Mouse (Mus musculus) MEL (cell line): Measurements from ENCODE around the gene Ttc41. TPM values are rescaled to one million over a fixed set of nuclear protein-coding genes. Genes with fewer than 3 reads are reported as not detected.
A peak's percentile ranks its signal among the peaks of the same experiment; 100 is the strongest.

Experiments
- DNase-seq: peaks from one replicate; pipeline ENCODE4 v3.0.0; 2011; ENCODE audit warnings: low read depth, low spot score
- H3K27ac ChIP-seq: 2 replicates; pipeline ENCODE4 v1.5.1; 2012; ENCODE audit warnings: low read depth, mild to moderate bottlenecking, control low read depth, low read length, moderate library complexity; ENCODE audit not compliant: control insufficient read depth
- H3K27me3 ChIP-seq, 2 experiments: fragments of 150-350 bp in 1 of 2; sonication (generic) in 1 of 2; 2 replicates each; pipeline ENCODE4 v1.6.1; 2012; ENCODE audit warnings: low read length in 2 of 2, mild to moderate bottlenecking in 2 of 2, improper control_type of control experiment in 1 of 2, moderate library complexity in 1 of 2; ENCODE audit not compliant: insufficient read depth in 2 of 2, control insufficient read depth in 1 of 2
- H3K36me3 ChIP-seq, 2 experiments: 2 replicates each; pipeline ENCODE4 v1.6.1; 2012 to 2014; ENCODE audit warnings: low read length in 2 of 2, improper control_type of control experiment in 1 of 2, inconsistent platforms in 1 of 2, mild to moderate bottlenecking in 1 of 2; ENCODE audit not compliant: insufficient read depth in 2 of 2, control insufficient read depth in 1 of 2
- H3K4me1 ChIP-seq, 2 experiments: fragments of 150-350 bp in 1 of 2; sonication (generic) in 1 of 2; 2 replicates each; pipeline ENCODE4 v1.6.1; 2012; ENCODE audit warnings: low read length in 2 of 2, improper control_type of control experiment in 1 of 2, mild to moderate bottlenecking in 1 of 2; ENCODE audit not compliant: insufficient read depth in 2 of 2, control insufficient read depth in 1 of 2
- H3K4me3 ChIP-seq, 2 experiments: fragments of 150-350 bp in 1 of 2; sonication (generic) in 1 of 2; 2 replicates each; pipeline ENCODE4 v1.5.1; 2012; ENCODE audit warnings: low read depth in 2 of 2, low read length in 2 of 2, mild to moderate bottlenecking in 2 of 2, moderate library complexity in 2 of 2, control low read depth in 1 of 2, improper control_type of control experiment in 1 of 2; ENCODE audit not compliant: control insufficient read depth in 1 of 2, insufficient read depth in 1 of 2
- H3K79me2 ChIP-seq: 2 replicates; pipeline ENCODE4 v1.6.1; 2012; ENCODE audit warnings: mild to moderate bottlenecking, low read length, moderate library complexity; ENCODE audit not compliant: control insufficient read depth, poor library complexity, insufficient read depth
- H3K9ac ChIP-seq: 2 replicates; pipeline ENCODE4 v1.6.1; 2012; ENCODE audit warnings: low read depth, mild to moderate bottlenecking, control low read depth, low read length, moderate library complexity; ENCODE audit not compliant: control insufficient read depth, poor library complexity, severe bottlenecking
- H3K9me3 ChIP-seq: fragments of 150-350 bp; sonication (generic); replicated peaks from 2 replicates; pipeline ENCODE4 v1.6.1; 2012; ENCODE audit warnings: mild to moderate bottlenecking, low read length, improper control_type of control experiment, moderate library complexity; ENCODE audit not compliant: insufficient read depth
- BHLHE40 ChIP-seq: IDR thresholded peaks from 2 replicates; pipeline ENCODE4 v1.6.1; 2012; ENCODE audit warnings: low read depth, mild to moderate bottlenecking, inconsistent platforms, low read length, improper control_type of control experiment, borderline replicate concordance
- CHD2 ChIP-seq: IDR thresholded peaks from 2 replicates; pipeline ENCODE4 v1.6.1; 2011; ENCODE audit warnings: low read length, improper control_type of control experiment
- CTCF ChIP-seq, 3 experiments: IDR thresholded peaks in 2 of 3; conservative IDR thresholded peaks in 1 of 3; 2 replicates each; pipeline ENCODE4 v1.5.1; 2011 to 2012; ENCODE audit warnings: low read length in 3 of 3, low read depth in 2 of 3, mild to moderate bottlenecking in 2 of 3, improper control_type of control experiment in 1 of 3, inconsistent platforms in 1 of 3, mixed read lengths in 1 of 3, moderate library complexity in 1 of 3; ENCODE audit not compliant: control insufficient read depth in 1 of 3, insufficient read depth in 1 of 3, poor library complexity in 1 of 3, severe bottlenecking in 1 of 3
- ELF1 ChIP-seq: IDR thresholded peaks from 2 replicates; pipeline ENCODE4 v1.6.1; 2014; ENCODE audit warnings: low read depth, mild to moderate bottlenecking, inconsistent platforms, low read length, improper control_type of control experiment, moderate library complexity
- EP300 ChIP-seq, 2 experiments: IDR thresholded peaks; 2 replicates each; pipeline ENCODE4 v1.6.1; 2011; ENCODE audit warnings: improper control_type of control experiment in 2 of 2, low read length in 2 of 2, low read depth in 1 of 2, mild to moderate bottlenecking in 1 of 2
- ETS1 ChIP-seq: IDR thresholded peaks from 2 replicates; pipeline ENCODE4 v1.6.1; 2012; ENCODE audit warnings: low read depth, mild to moderate bottlenecking, inconsistent platforms, low read length, improper control_type of control experiment, moderate library complexity
- GABPA ChIP-seq: IDR thresholded peaks from 2 replicates; pipeline ENCODE4 v1.6.1; 2012; ENCODE audit warnings: low read depth, mild to moderate bottlenecking, inconsistent platforms, low read length, improper control_type of control experiment, moderate library complexity
- HCFC1 ChIP-seq: IDR thresholded peaks from 2 replicates; pipeline ENCODE4 v1.6.1; 2012; ENCODE audit warnings: low read depth, mild to moderate bottlenecking, inconsistent platforms, low read length, improper control_type of control experiment, moderate library complexity
- JUND ChIP-seq: IDR thresholded peaks from 2 replicates; pipeline ENCODE4 v1.6.1; 2011; ENCODE audit warnings: low read depth, mild to moderate bottlenecking, improper control_type of control experiment, low read length
- KAT2A ChIP-seq: conservative IDR thresholded peaks from 2 replicates; pipeline ENCODE4 v1.6.1; 2012; ENCODE audit warnings: low read depth, low read length, improper control_type of control experiment, inconsistent platforms
- MAFK ChIP-seq: IDR thresholded peaks from 2 replicates; pipeline ENCODE4 v1.6.1; 2011; ENCODE audit warnings: low read depth, mild to moderate bottlenecking, low read length, improper control_type of control experiment, borderline replicate concordance
- MAX ChIP-seq: IDR thresholded peaks from 2 replicates; pipeline ENCODE4 v1.6.1; 2011; ENCODE audit warnings: low read length, improper control_type of control experiment
- MEF2A ChIP-seq: IDR thresholded peaks from 2 replicates; pipeline ENCODE4 v1.6.1; 2014; ENCODE audit warnings: low read depth, mild to moderate bottlenecking, inconsistent platforms, low read length, improper control_type of control experiment; ENCODE audit not compliant: poor library complexity, insufficient replicate concordance, severe bottlenecking; ENCODE audit errors: extremely low read depth
- MXI1 ChIP-seq: IDR thresholded peaks from 2 replicates; pipeline ENCODE4 v1.6.1; 2011; ENCODE audit warnings: mild to moderate bottlenecking, low read depth, low read length, improper control_type of control experiment
- MYB ChIP-seq: IDR thresholded peaks from 2 replicates; pipeline ENCODE4 v1.6.1; 2011; ENCODE audit warnings: mild to moderate bottlenecking, low read depth, low read length, improper control_type of control experiment
- MYC ChIP-seq: IDR thresholded peaks from 2 replicates; pipeline ENCODE4 v1.6.1; 2011; ENCODE audit warnings: low read depth, mild to moderate bottlenecking, low read length, improper control_type of control experiment, moderate library complexity
- NELFE ChIP-seq: IDR thresholded peaks from 2 replicates; pipeline ENCODE4 v1.6.1; 2011; ENCODE audit warnings: low read depth, low read length, improper control_type of control experiment
- NRF1 ChIP-seq: IDR thresholded peaks from 2 replicates; pipeline ENCODE4 v1.6.1; 2014; ENCODE audit warnings: low read depth, mild to moderate bottlenecking, inconsistent platforms, low read length, improper control_type of control experiment, moderate library complexity; ENCODE audit not compliant: poor library complexity, insufficient read depth, severe bottlenecking
- POLR2A ChIP-seq, 2 experiments: IDR thresholded peaks; 2 replicates each; pipeline ENCODE4 v1.6.1; 2011 to 2012; ENCODE audit warnings: low read length in 2 of 2, mild to moderate bottlenecking in 2 of 2, control low read depth in 1 of 2, improper control_type of control experiment in 1 of 2, low read depth in 1 of 2, moderate library complexity in 1 of 2; ENCODE audit not compliant: control insufficient read depth in 1 of 2, insufficient read depth in 1 of 2, poor library complexity in 1 of 2
- POLR2AphosphoS2 ChIP-seq: IDR thresholded peaks from 2 replicates; pipeline ENCODE4 v1.6.1; 2011; ENCODE audit warnings: low read length, improper control_type of control experiment
- RAD21 ChIP-seq: IDR thresholded peaks from 2 replicates; pipeline ENCODE4 v1.6.1; 2011; ENCODE audit warnings: mild to moderate bottlenecking, low read depth, low read length, improper control_type of control experiment
- RCOR1 ChIP-seq: IDR thresholded peaks from 2 replicates; pipeline ENCODE4 v1.6.1; 2012; ENCODE audit warnings: low read depth, mild to moderate bottlenecking, inconsistent platforms, low read length, improper control_type of control experiment
- SIN3A ChIP-seq: IDR thresholded peaks from 2 replicates; pipeline ENCODE4 v1.6.1; 2012; ENCODE audit warnings: low read length, improper control_type of control experiment, inconsistent platforms
- SMC3 ChIP-seq: IDR thresholded peaks from 2 replicates; pipeline ENCODE4 v1.6.1; 2011; ENCODE audit warnings: low read depth, low read length, improper control_type of control experiment
- TAL1 ChIP-seq: IDR thresholded peaks from 2 replicates; pipeline ENCODE4 v1.6.1; 2012; ENCODE audit warnings: mild to moderate bottlenecking, inconsistent platforms, low read length, moderate library complexity, mixed read lengths
- TBP ChIP-seq: IDR thresholded peaks from 2 replicates; pipeline ENCODE4 v1.8.0; 2011; ENCODE audit warnings: low read depth, low read length, improper control_type of control experiment
- TCF12 ChIP-seq: IDR thresholded peaks from 2 replicates; pipeline ENCODE4 v1.6.1; 2014; ENCODE audit warnings: low read depth, mild to moderate bottlenecking, inconsistent platforms, low read length, improper control_type of control experiment, moderate library complexity
- UBTF ChIP-seq: IDR thresholded peaks from 2 replicates; pipeline ENCODE4 v1.6.1; 2012; ENCODE audit warnings: low read depth, mild to moderate bottlenecking, inconsistent platforms, low read length, improper control_type of control experiment, moderate library complexity, borderline replicate concordance; ENCODE audit not compliant: insufficient read depth
- USF1 ChIP-seq: IDR thresholded peaks from 2 replicates; pipeline ENCODE4 v1.6.1; 2014; ENCODE audit warnings: low read depth, mild to moderate bottlenecking, inconsistent platforms, low read length, improper control_type of control experiment, moderate library complexity
- USF2 ChIP-seq, 2 experiments: IDR thresholded peaks; 2 replicates each; pipeline ENCODE4 v1.6.1; 2011 to 2012; ENCODE audit warnings: improper control_type of control experiment in 2 of 2, low read length in 2 of 2, borderline replicate concordance in 1 of 2, inconsistent platforms in 1 of 2, low read depth in 1 of 2, mild to moderate bottlenecking in 1 of 2; ENCODE audit not compliant: insufficient read depth in 1 of 2
- ZC3H11A ChIP-seq: IDR thresholded peaks from 2 replicates; pipeline ENCODE4 v1.6.1; 2012; ENCODE audit warnings: low read depth, mild to moderate bottlenecking, inconsistent platforms, low read length, improper control_type of control experiment
- ZMIZ1 ChIP-seq: IDR thresholded peaks from 2 replicates; pipeline ENCODE4 v1.6.1; 2012; ENCODE audit warnings: low read depth, mild to moderate bottlenecking, inconsistent platforms, low read length, improper control_type of control experiment, moderate library complexity
- polyA plus RNA-seq, 2 experiments: library from polyadenylated mRNA; stranded (reverse) in 1 of 2; unstranded in 1 of 2; fragments of >175 nt in 1 of 2; fragments of >200 nt in 1 of 2; gene quantifications; 2 replicates each; pipeline versions ENCODE4 v1.2.1 to v1.2.4; 2012; ENCODE audit warnings: low replicate concordance in 2 of 2, low read depth in 1 of 2; ENCODE audit not compliant: insufficient read length in 2 of 2, insufficient read depth in 1 of 2, missing spikeins in 1 of 2
- total RNA-seq: library from RNA; depleted of rRNA; stranded (reverse); fragments of 300-350 nt; gene quantifications from 2 replicates; pipeline ENCODE4 v1.2.3, GENCODE M21; 2012

The Ttc41 gene
- total and polyA plus RNA-seq, 3 experiments = 1.0 to 2.1 TPM; not detected in 1

DNA sequence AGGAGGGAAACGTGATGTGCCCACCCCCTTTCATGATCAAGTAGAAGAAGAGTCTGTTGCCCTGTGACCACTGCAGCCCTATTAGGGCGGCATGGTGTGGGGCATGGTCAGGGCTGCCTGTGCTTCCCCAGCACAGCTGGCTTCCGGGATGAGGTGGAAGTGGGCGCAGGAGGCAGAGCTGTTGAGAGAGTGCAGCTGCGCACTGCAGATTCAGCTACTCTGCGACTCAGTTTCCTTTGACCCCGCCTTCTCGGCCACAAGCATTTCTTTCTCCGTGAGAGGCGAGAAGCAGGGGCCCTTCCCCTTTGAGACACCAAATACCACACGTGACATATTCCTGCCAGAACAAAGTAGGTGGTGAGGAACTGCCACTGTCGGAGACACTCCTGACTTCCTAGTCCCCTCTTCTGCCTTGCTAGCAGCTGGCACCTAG lies 22.0 kb downstream of the Ttc41 start:
- H3K36me3 ChIP-seq = peaks cover 0 to 3% of the 10 kb centered on the region in 2 experiments; a peak in 1 of 4 replicates
- H3K79me2 ChIP-seq = no peaks in the 10 kb centered on the region; the same call in 1 of the 2 replicates
- DNase-seq = peak; percentile 95
- peak overlapping the region; percentile 65 for H3K27ac ChIP-seq
- peak overlapping the region; percentile 75 for H3K9ac ChIP-seq
- H3K27me3 ChIP-seq = no peaks in the 10 kb centered on the region
- TF ChIP-seq MAX = peak; percentile 89
- no peak for TF ChIP-seq GABPA
- no peak for TF ChIP-seq UBTF
- TF ChIP-seq POLR2A (IDR thresholded peaks at IDR 0.05; ENCODE audit: control insufficient read depth in 1 of 2, insufficient read depth in 1 of 2, low read depth in 1 of 2, low read length in 2 of 2, poor library complexity in 1 of 2) = peak; percentile 88 to 90
- TF ChIP-seq MEF2A = no peak
- peak; percentile 81; the same call in 1 of the 2 replicates for TF ChIP-seq BHLHE40
- no peak for TF ChIP-seq MAFK
- TF ChIP-seq JUND = no peak
- peak; percentile 83 for TF ChIP-seq MXI1
- peak; percentile 92 for TF ChIP-seq USF1
- no peak for TF ChIP-seq EP300 (IDR thresholded peaks at IDR 0.05; ENCODE audit: low read depth in 1 of 2, low read length in 2 of 2)
- TF ChIP-seq MYB = no peak
- TF ChIP-seq SIN3A = peak; percentile 73
- no peak for TF ChIP-seq ZMIZ1
- TF ChIP-seq POLR2AphosphoS2 = peak; percentile 71; the same call in 1 of the 2 replicates
- no peak for TF ChIP-seq RCOR1
- TF ChIP-seq ZC3H11A = no peak
- peak; percentile 91 for TF ChIP-seq ELF1
- no peak for TF ChIP-seq RAD21
- peak; percentile 51 for TF ChIP-seq TBP
- peak; percentile 72 for TF ChIP-seq HCFC1
- peak; percentile 39 for TF ChIP-seq ETS1
- TF ChIP-seq KAT2A = no peak
- peak; percentile 36 for TF ChIP-seq TCF12
- no peak for TF ChIP-seq CHD2
- peak; percentile 77 for TF ChIP-seq NELFE
- peak in 1 of 2 experiments; percentile 53; a peak in 1 of 4 replicates for TF ChIP-seq USF2 (IDR thresholded peaks at IDR 0.05; ENCODE audit: borderline replicate concordance in 1 of 2, insufficient read depth in 1 of 2, low read depth in 1 of 2, low read length in 2 of 2)
- no peak for TF ChIP-seq CTCF (IDR thresholded peaks at IDR 0.05 in 2 of 3, conservative IDR thresholded peaks at IDR 0.05 in 1 of 3; ENCODE audit: control insufficient read depth in 1 of 3, insufficient read depth in 1 of 3, low read depth in 2 of 3, low read length in 3 of 3, poor library complexity in 1 of 3, severe bottlenecking in 1 of 3)
- TF ChIP-seq TAL1 = no peak
- peak; percentile 76 for TF ChIP-seq NRF1
- TF ChIP-seq SMC3 = no peak
- TF ChIP-seq MYC = peak; percentile 73; the same call in 1 of the 2 replicates
- H3K4me1 ChIP-seq = peaks cover 0 to 7% of the 10 kb centered on the region in 2 experiments; a peak in 2 of 4 replicates
- no peaks in the 10 kb centered on the region for H3K9me3 ChIP-seq
- H3K4me3 ChIP-seq = peak overlapping the region; percentile 57 to 61
